ENCODE assay signal across 13 mouse cellular contexts in the genomic region with DNA sequence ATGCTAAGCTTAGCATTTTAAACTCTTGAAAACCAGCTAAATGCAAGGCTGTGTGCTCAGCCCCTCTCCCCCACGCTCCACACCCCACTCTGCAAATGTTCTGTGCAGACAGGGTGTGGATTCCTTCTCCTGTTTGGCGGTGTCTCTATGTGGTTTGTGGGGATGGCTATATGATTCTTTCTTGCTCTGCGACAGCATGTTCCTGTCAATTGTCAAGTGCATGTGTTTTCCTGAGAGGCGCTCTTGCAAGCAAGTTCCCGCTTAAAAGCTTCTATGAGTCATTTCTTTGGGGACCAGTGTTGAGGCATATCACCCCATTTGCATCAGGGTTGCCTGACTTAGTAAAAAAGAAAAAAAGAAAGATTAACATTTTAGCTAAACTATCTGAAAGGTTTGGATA.
DNase-seq lines count a peak whose midpoint lies in the region; ATAC-seq and TF ChIP-seq lines count a peak whose summit lies in the region.
"Had no signal": no experiment of that assay in that cellular context is flagged by ENCODE, and none has a peak within 500 bp of the region (broad histone marks: within the 10 kb centered on the region; RNA-seq: fewer than 3 reads in every experiment).

No protein-coding gene starts in this region.

- no peak for TF ChIP-seq EP300 in lung, postnatal 0 days (IDR thresholded peaks at IDR 0.05)

- 79% methylated on average over 5 of the region's 5 CpGs for WGBS in forebrain, embryonic 13.5 days
- 88% methylated on average over 5 of the region's 5 CpGs for WGBS in forebrain, embryonic 12.5 days
- WGBS in lung, embryonic 14.5 days: 62% methylated on average over 5 of the region's 5 CpGs
- WGBS in lung, postnatal 0 days: 81% methylated on average over 5 of the region's 5 CpGs
- WGBS in heart, embryonic 10.5 days: 73% methylated on average over 5 of the region's 5 CpGs

- H3K36me3 ChIP-seq in forebrain, embryonic 13.5 days (ENCODE audit: poor library complexity, severe bottlenecking): no peaks in the 10 kb centered on the region
- no peaks in the 10 kb centered on the region for H3K36me3 ChIP-seq in forebrain, embryonic 12.5 days (replicated peaks)
- no peaks in the 10 kb centered on the region for H3K36me3 ChIP-seq in lung, embryonic 14.5 days (ENCODE audit: insufficient read depth)
- no peaks in the 10 kb centered on the region for H3K36me3 ChIP-seq in lung, postnatal 0 days (ENCODE audit: insufficient read depth, low read length)
- no peaks in the 10 kb centered on the region for H3K36me3 ChIP-seq in heart, embryonic 10.5 days

- no peak overlapping the region for H3K4me2 ChIP-seq in forebrain, embryonic 13.5 days
- no peak overlapping the region for H3K4me2 ChIP-seq in forebrain, embryonic 12.5 days
- H3K4me2 ChIP-seq in lung, embryonic 14.5 days: no peak overlapping the region
- no peak overlapping the region for H3K4me2 ChIP-seq in lung, postnatal 0 days (replicated peaks; ENCODE audit: low read depth, low read length)

- ATAC-seq in forebrain, embryonic 13.5 days: 0 out of 2 replicates have a peak, but pooled peaks have one; percentile 30
- no peak for ATAC-seq in forebrain, embryonic 12.5 days (ENCODE audit: low FRiP score)
- ATAC-seq in lung, embryonic 14.5 days (ENCODE audit: insufficient read depth): no peak
- ATAC-seq in lung, postnatal 0 days: no peak

- H3K27ac ChIP-seq in forebrain, embryonic 13.5 days: no peak overlapping the region
- H3K27ac ChIP-seq in forebrain, embryonic 12.5 days: no peak overlapping the region
- no peak overlapping the region for H3K27ac ChIP-seq in lung, embryonic 14.5 days (ENCODE audit: low read depth)
- H3K27ac ChIP-seq in lung, postnatal 0 days (ENCODE audit: low read length): no peak overlapping the region
- no peak overlapping the region for H3K27ac ChIP-seq in heart, embryonic 10.5 days

- peak; percentile 38 for DNase-seq in lung, embryonic 14.5 days
- no peak for DNase-seq in lung, postnatal 0 days (ENCODE audit: low spot score)
- DNase-seq in brain, adult 2 months (ENCODE audit: low read depth, low spot score): peak; percentile 33
- DNase-seq in thymus, postnatal 10 days (ENCODE audit: low spot score in 2 of 2): peak; percentile 12 to 32
- no peak for DNase-seq in ovary, adult 18-20 months (ENCODE audit: low spot score)
- no peak for DNase-seq in heart, embryonic 10.5 days (ENCODE audit: low spot score)
- DNase-seq: adrenal gland, postnatal 25 days; cerebellum, adult 11-12 months; kidney, adult 11 months had no signal

- no peak overlapping the region for H3K4me3 ChIP-seq in forebrain, embryonic 13.5 days
- no peak overlapping the region for H3K4me3 ChIP-seq in forebrain, embryonic 12.5 days (replicated peaks)
- no peak overlapping the region for H3K4me3 ChIP-seq in lung, embryonic 14.5 days (ENCODE audit: low read depth, low read length)
- H3K4me3 ChIP-seq in lung, postnatal 0 days (ENCODE audit: low read depth, low read length): no peak overlapping the region
- no peak overlapping the region for H3K4me3 ChIP-seq in heart, embryonic 10.5 days
- H3K4me3 ChIP-seq: megakaryocyte, embryonic 14.5 days; myocyte had no signal

- no peak for TF ChIP-seq CTCF in lung, embryonic 14.5 days (IDR thresholded peaks at IDR 0.05; ENCODE audit: low read depth)
- no peak for TF ChIP-seq CTCF in lung, postnatal 0 days (IDR thresholded peaks at IDR 0.05)

- H3K27me3 ChIP-seq in forebrain, embryonic 13.5 days: no peaks in the 10 kb centered on the region
- no peaks in the 10 kb centered on the region for H3K27me3 ChIP-seq in forebrain, embryonic 12.5 days
- no peaks in the 10 kb centered on the region for H3K27me3 ChIP-seq in lung, embryonic 14.5 days (ENCODE audit: insufficient read depth, low read length)
- H3K27me3 ChIP-seq in lung, postnatal 0 days (replicated peaks; ENCODE audit: insufficient read depth, low read length): no peaks in the 10 kb centered on the region
- H3K27me3 ChIP-seq in heart, embryonic 10.5 days (ENCODE audit: insufficient read depth, poor library complexity, severe bottlenecking): no peaks in the 10 kb centered on the region
- H3K27me3 ChIP-seq: megakaryocyte, embryonic 14.5 days had no signal

- peaks cover 25% of the 10 kb centered on the region for H3K4me1 ChIP-seq in forebrain, embryonic 13.5 days
- H3K4me1 ChIP-seq in forebrain, embryonic 12.5 days: peaks cover 16% of the 10 kb centered on the region
- peaks cover 4% of the 10 kb centered on the region; the same call in 1 of the 2 replicates for H3K4me1 ChIP-seq in lung, embryonic 14.5 days (ENCODE audit: insufficient read depth)
- no peaks in the 10 kb centered on the region for H3K4me1 ChIP-seq in lung, postnatal 0 days (ENCODE audit: insufficient read depth, low read depth, low read length)
- H3K4me1 ChIP-seq in heart, embryonic 10.5 days: peaks cover 15% of the 10 kb centered on the region

- H3K9ac ChIP-seq in forebrain, embryonic 13.5 days: no peak overlapping the region
- no peak overlapping the region for H3K9ac ChIP-seq in forebrain, embryonic 12.5 days
- no peak overlapping the region for H3K9ac ChIP-seq in lung, embryonic 14.5 days
- H3K9ac ChIP-seq in lung, postnatal 0 days (replicated peaks; ENCODE audit: low read depth): no peak overlapping the region

- no peaks in the 10 kb centered on the region for H3K9me3 ChIP-seq in forebrain, embryonic 13.5 days (replicated peaks)
- H3K9me3 ChIP-seq in forebrain, embryonic 12.5 days: no peaks in the 10 kb centered on the region
- H3K9me3 ChIP-seq in lung, embryonic 14.5 days (ENCODE audit: low read depth, low read length): no peaks in the 10 kb centered on the region
- H3K9me3 ChIP-seq in lung, postnatal 0 days (ENCODE audit: low read length): no peaks in the 10 kb centered on the region
- H3K9me3 ChIP-seq in heart, embryonic 10.5 days: no peaks in the 10 kb centered on the region
- H3K9me3 ChIP-seq: megakaryocyte, embryonic 14.5 days had no signal

Comparison
In these comparisons a context has a peak if more than half of its experiments do, and no peak if none do; other contexts are left out.
1. DNase-seq: peak in lung, embryonic 14.5 days (single experiment), brain, adult 2 months (single experiment) and thymus, postnatal 10 days (2 of 2); none in lung, postnatal 0 days (single experiment), ovary, adult 18-20 months (single experiment) and heart, embryonic 10.5 days (single experiment).